Mouse (Mus musculus) cerebellum, adult 2 months (tissue): Measurements from ENCODE around the gene Rasgef1b. TPM values are rescaled to one million over a fixed set of nuclear protein-coding genes. Genes with fewer than 3 reads are reported as not detected.

Source experiments
- DNase-seq, 2 experiments: peaks; one replicate each; pipeline ENCODE4 v3.0.0; 2021
- H3K27ac ChIP-seq: fragments of 200-500 bp; 2 replicates; pipeline ENCODE4 v1.5.1; 2012; ENCODE audit warnings: low read length, control low read depth, inconsistent platforms; ENCODE audit not compliant: insufficient read depth
- H3K27me3 ChIP-seq: fragments of 200-500 bp; 2 replicates; pipeline ENCODE4 v1.6.1; 2012; ENCODE audit warnings: inconsistent platforms, mild to moderate bottlenecking, low read length, moderate library complexity; ENCODE audit not compliant: control insufficient read depth, insufficient read depth
- H3K4me1 ChIP-seq: fragments of 200-500 bp; 2 replicates; pipeline ENCODE4 v1.6.1; 2011; ENCODE audit warnings: low read length; ENCODE audit not compliant: control insufficient read depth, insufficient read depth
- H3K4me3 ChIP-seq: fragments of 200-500 bp; replicated peaks from 2 replicates; pipeline ENCODE3; 2011; ENCODE audit warnings: mild to moderate bottlenecking, low read depth, low read length, control low read depth; ENCODE audit not compliant: insufficient read depth
- CTCF ChIP-seq: fragments of 200-500 bp; IDR thresholded peaks from 2 replicates; pipeline ENCODE4 v1.5.1; 2011; ENCODE audit warnings: low read depth, mild to moderate bottlenecking, control low read depth, low read length, moderate library complexity, borderline replicate concordance; ENCODE audit not compliant: insufficient read depth
- POLR2A ChIP-seq: fragments of 200-500 bp; IDR thresholded peaks from 2 replicates; pipeline ENCODE4 v1.6.1; 2011; ENCODE audit warnings: low read length, control low read depth, borderline replicate concordance; ENCODE audit not compliant: insufficient read depth
- WGBS: fragments of 180-500 bp; shearing (Covaris S2); methylation state at CpG from one replicate; pipeline ENCODE4 v1.1.7; 2018; 5-methylcytosine and 5-hydroxymethylcytosine counted together
- polyA plus RNA-seq: library from polyadenylated mRNA; depleted of rRNA; stranded (reverse); fragments of >200 nt; gene quantifications from 2 replicates; pipeline ENCODE4 v1.2.3, GENCODE M21; 2012

Rasgef1b gene
- polyA plus RNA-seq, 1 experiment: 19.6 TPM

DNA sequence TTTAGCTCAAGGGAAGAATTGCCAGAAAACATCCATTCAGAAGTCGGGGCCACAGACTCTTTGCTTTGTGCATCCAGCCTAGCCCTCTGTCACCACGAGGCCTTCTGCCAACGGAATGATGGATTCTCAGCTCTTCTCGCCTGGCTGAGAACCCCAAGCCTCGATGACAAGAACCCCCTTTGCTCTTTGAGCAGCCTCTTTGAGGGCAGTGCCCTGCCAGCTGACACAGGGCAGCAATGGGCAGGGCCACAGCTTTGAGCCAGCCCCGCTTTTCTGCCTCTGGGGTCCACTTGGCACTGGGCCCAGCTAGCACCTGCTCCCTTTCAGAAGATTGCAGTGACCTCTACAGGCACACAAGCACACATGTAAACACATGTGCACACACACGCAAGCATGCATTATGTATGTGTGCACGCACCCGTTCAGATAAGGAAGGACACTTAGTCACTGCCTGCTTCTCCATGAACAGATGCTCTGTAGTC, 224.5 kb downstream of the Rasgef1b start:
- H3K4me1 ChIP-seq: no peaks in the 10 kb centered on the region
- H3K4me3 ChIP-seq: no peak overlapping the region
- WGBS: 63% methylated on average over 9 of the region's 9 CpGs
- H3K27me3 ChIP-seq: no peaks in the 10 kb centered on the region
- H3K27ac ChIP-seq: no peak overlapping the region
- TF ChIP-seq POLR2A (no peak), CTCF (no peak)
- DNase-seq: peak; percentile 20 to 37

DNA sequence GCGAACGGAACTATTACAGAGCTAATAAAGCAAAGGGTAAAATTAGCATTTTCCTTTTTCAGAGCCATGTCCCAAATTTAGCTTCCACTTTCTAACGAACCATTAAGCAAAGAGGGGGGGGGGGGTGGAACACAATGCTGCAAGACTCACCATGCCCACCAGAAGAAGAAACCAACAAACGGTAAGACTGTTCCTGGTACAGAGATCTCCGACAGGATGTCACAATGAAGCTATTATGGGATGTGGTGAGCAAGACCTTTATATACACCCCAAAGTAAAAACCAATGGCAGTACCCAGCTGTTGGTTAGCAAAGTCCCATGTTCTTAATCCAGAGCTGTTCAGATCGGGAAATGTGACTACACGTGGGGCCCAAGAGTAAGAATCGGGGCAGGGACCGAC, 226.2 kb downstream of the Rasgef1b start:
- H3K27ac ChIP-seq: no peak overlapping the region
- H3K4me3 ChIP-seq: no peak overlapping the region
- TF ChIP-seq POLR2A: no peak
- no peak for TF ChIP-seq CTCF
- 92% methylated on average over 9 of the region's 9 CpGs for WGBS
- H3K4me1 ChIP-seq: no peaks in the 10 kb centered on the region
- no peak for DNase-seq
- H3K27me3 ChIP-seq: no peaks in the 10 kb centered on the region

DNA sequence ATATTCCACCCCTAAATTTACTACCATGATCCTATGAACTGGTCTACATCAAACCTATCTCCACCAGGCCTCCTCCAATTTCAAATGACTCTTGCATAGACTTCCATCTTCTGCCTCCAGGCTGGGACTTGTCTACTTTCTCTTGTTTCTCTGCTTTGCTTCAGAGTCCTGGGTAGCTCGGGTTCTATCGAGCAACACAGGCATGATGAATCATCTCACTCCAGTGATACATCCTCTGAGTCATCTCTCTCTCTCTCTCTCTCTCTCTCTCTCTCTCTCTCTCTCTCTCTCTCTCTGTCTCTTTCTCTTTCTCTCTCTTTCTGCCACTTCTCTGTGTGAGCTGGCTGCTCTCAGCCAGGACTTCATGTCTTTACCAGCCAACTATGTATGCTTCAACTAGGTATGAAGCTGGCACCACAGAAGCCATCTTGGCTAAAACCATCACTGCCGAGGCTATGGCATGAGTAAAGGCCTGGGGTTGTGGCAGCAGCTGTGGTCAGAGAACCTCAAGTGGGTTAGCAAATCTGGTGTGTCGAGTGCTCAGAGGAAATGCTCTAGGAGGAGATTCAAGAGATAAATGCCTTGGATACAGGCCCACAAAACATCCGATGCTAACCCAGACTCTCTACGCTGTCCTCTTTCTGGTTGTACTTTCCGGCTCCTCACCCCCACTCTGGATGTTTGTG, 229.3 kb downstream of the Rasgef1b start:
- Histone ChIP-seq H3K4me3 (no peak overlapping the region), H3K27ac (no peak overlapping the region), H3K27me3 (no peaks in the 10 kb centered on the region), H3K4me1 (no peaks in the 10 kb centered on the region)
- TF ChIP-seq POLR2A: no peak
- no peak for TF ChIP-seq CTCF
- 64% methylated on average over 7 of the region's 7 CpGs for WGBS
- DNase-seq: no peak

DNA sequence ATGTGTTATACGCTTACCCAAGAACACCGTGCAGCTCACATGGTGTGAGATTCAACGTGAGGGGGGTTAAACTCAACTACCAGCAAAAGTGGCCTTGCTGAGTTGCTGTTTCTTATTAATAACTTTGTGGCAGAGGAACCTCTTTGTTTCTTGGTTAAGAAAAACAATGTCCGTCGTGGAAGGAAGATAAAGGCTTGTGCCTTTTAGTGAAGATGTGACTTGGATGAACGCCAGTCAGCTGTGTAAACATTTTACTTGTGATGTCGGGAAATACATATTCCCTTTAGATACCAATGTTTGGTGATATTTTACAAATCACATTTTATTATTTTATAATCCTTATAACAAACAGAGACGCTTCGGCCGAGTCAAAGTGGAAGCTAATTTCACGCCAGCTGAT, 231.0 kb downstream of the Rasgef1b start:
- Histone ChIP-seq H3K27me3 (no peaks in the 10 kb centered on the region), H3K27ac (no peak overlapping the region), H3K4me3 (no peak overlapping the region), H3K4me1 (no peaks in the 10 kb centered on the region; the same call in none of the 2 replicates)
- no peak for DNase-seq
- 80% methylated on average over 11 of the region's 11 CpGs for WGBS
- no peak for TF ChIP-seq CTCF
- no peak for TF ChIP-seq POLR2A

- H3K27me3 ChIP-seq: no peaks in the 10 kb centered on the region
- no peak overlapping the region for H3K27ac ChIP-seq
- H3K4me3 ChIP-seq: no peak overlapping the region
- no peak for DNase-seq
- 55% methylated on average over 9 of the region's 9 CpGs for WGBS
- no peaks in the 10 kb centered on the region; the same call in none of the 2 replicates for H3K4me1 ChIP-seq
- TF ChIP-seq CTCF (no peak), POLR2A (no peak)
Measured at GRCm38 (mm10) chr5:99496931-99497782, 231.7 kb downstream of the Rasgef1b start.

DNA sequence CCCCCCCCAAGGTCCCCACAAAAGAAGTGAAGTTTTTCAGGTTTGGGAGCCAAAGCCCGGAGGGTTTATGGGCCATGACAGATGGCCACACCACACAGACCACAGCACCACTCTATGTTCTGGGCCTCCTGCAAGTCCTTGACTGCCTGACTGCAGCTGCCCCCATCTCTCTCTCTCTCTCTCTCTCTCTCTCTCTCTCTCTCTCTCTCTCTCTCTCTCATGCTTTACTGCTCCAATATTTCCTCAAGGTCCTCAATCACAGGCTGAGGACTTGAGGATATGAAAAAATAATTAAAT, 232.8 kb downstream of the Rasgef1b start:
- no peak for DNase-seq
- no peak overlapping the region for H3K4me3 ChIP-seq
- no peak for TF ChIP-seq CTCF
- TF ChIP-seq POLR2A: no peak
- no peak overlapping the region for H3K27ac ChIP-seq
- WGBS: 32% methylated on average over 1 of the region's 1 CpGs
- H3K4me1 ChIP-seq: no peaks in the 10 kb centered on the region; the same call in none of the 2 replicates
- no peaks in the 10 kb centered on the region for H3K27me3 ChIP-seq

GRCm38 (mm10) chr5:99495354-99496156, 233.3 kb downstream of the Rasgef1b start:
- TF ChIP-seq CTCF (no peak), POLR2A (no peak)
- no peak for DNase-seq
- no peak overlapping the region for H3K4me3 ChIP-seq
- no peaks in the 10 kb centered on the region; the same call in none of the 2 replicates for H3K4me1 ChIP-seq
- H3K27me3 ChIP-seq: no peaks in the 10 kb centered on the region
- 76% methylated on average over 10 of the region's 10 CpGs for WGBS
- no peak overlapping the region for H3K27ac ChIP-seq
